Mouse (Mus musculus): ENCODE data around the gene Dab2ip.

The Dab2ip gene

GRCm38 (mm10) chr2:35751781-35752505 lies 193.9 kb downstream of the Dab2ip start:
- DNase-seq (ENCODE audit: low spot score): no peak

- DNase-seq (ENCODE audit: low spot score): no peak
These were observed 198.4 kb downstream of the Dab2ip start for GRCm38 (mm10) chr2:35756467-35756866.

GRCm38 (mm10) chr2:35760352-35760751 lies 202.3 kb downstream of the Dab2ip start:
- no peak for DNase-seq (ENCODE audit: low spot score)

GRCm38 (mm10) chr2:35760867-35761266 lies 202.8 kb downstream of the Dab2ip start:
- no peak for DNase-seq (ENCODE audit: low spot score)

- DNase-seq (ENCODE audit: low spot score): no peak
These were observed 203.4 kb downstream of the Dab2ip start for GRCm38 (mm10) chr2:35761458-35761857.

- DNase-seq (ENCODE audit: low spot score): no peak
These were observed 205.8 kb downstream of the Dab2ip start for GRCm38 (mm10) chr2:35763818-35764217.

GRCm38 (mm10) chr2:35764328-35764727 lies 206.3 kb downstream of the Dab2ip start:
- DNase-seq (ENCODE audit: low spot score): no peak

- DNase-seq (ENCODE audit: low spot score): no peak
These were observed 209.9 kb downstream of the Dab2ip start for GRCm38 (mm10) chr2:35767834-35768537.

GRCm38 (mm10) chr2:35768538-35769238 lies 210.6 kb downstream of the Dab2ip start:
- no peak for DNase-seq (ENCODE audit: low spot score)

- no peak for DNase-seq (ENCODE audit: low spot score)
These were observed 211.3 kb downstream of the Dab2ip start for GRCm38 (mm10) chr2:35769398-35769797.

- DNase-seq (ENCODE audit: low spot score): no peak
These were observed 212.5 kb downstream of the Dab2ip start for GRCm38 (mm10) chr2:35770541-35770940.

- DNase-seq (ENCODE audit: low spot score): no peak
These were observed 217.6 kb downstream of the Dab2ip start for GRCm38 (mm10) chr2:35775651-35776055.

- no peak for DNase-seq (ENCODE audit: low spot score)
These were observed 218.9 kb downstream of the Dab2ip start for GRCm38 (mm10) chr2:35776935-35777334.

- DNase-seq (ENCODE audit: low spot score): no peak
These were observed 221.2 kb downstream of the Dab2ip start for GRCm38 (mm10) chr2:35779266-35779665.

Measured in T-cell, adult 2 months (primary cell).